Mouse (Mus musculus): ENCODE results near the gene Plcl1. TPM values are rescaled to one million over a fixed set of nuclear protein-coding genes. Genes with fewer than 3 reads are reported as not detected.

Gene Plcl1
- polyA plus RNA-seq, 1 experiment from 2014 or later, result 0.91 TPM

- Histone ChIP-seq H3K4me2 (no peak overlapping the region), H3K36me3 (no peaks in the 10 kb centered on the region), H3K4me3 (no peak overlapping the region), H3K27me3 (no peaks in the 10 kb centered on the region), H3K27ac (no peak overlapping the region), H3K9me3 (replicated peaks) (no peaks in the 10 kb centered on the region), H3K9ac (no peak overlapping the region), H3K4me1 (replicated peaks) (no peaks in the 10 kb centered on the region)
- WGBS, result 51% methylated on average over 11 of the region's 11 CpGs
- no peak for ATAC-seq (replicated peaks; ENCODE audit: insufficient number of reproducible peaks, insufficient read depth, low FRiP score, low read depth)
These were observed 260.3 kb downstream of the Plcl1 start for GRCm38 (mm10) chr1:55665828-55666673.

GRCm38 (mm10) chr1:55666798-55667197 lies 261.1 kb downstream of the Plcl1 start:
- Histone ChIP-seq H3K9me3 (replicated peaks) (no peaks in the 10 kb centered on the region), H3K27ac (no peak overlapping the region), H3K4me1 (replicated peaks) (no peaks in the 10 kb centered on the region), H3K4me3 (no peak overlapping the region), H3K9ac (no peak overlapping the region), H3K36me3 (no peaks in the 10 kb centered on the region), H3K4me2 (no peak overlapping the region), H3K27me3 (no peaks in the 10 kb centered on the region)
- 43% methylated on average over 5 of the region's 5 CpGs for WGBS
- no peak for ATAC-seq (replicated peaks; ENCODE audit: insufficient number of reproducible peaks, insufficient read depth, low FRiP score, low read depth)

GRCm38 (mm10) chr1:55668622-55669237 lies 263.0 kb downstream of the Plcl1 start:
- no peak overlapping the region for H3K27ac ChIP-seq
- no peak overlapping the region for H3K4me2 ChIP-seq
- H3K9ac ChIP-seq, result no peak overlapping the region
- H3K27me3 ChIP-seq, result no peaks in the 10 kb centered on the region
- no peak overlapping the region for H3K4me3 ChIP-seq
- ATAC-seq (replicated peaks; ENCODE audit: insufficient number of reproducible peaks, insufficient read depth, low FRiP score, low read depth), result no peak
- H3K4me1 ChIP-seq (replicated peaks), result no peaks in the 10 kb centered on the region
- H3K36me3 ChIP-seq, result no peaks in the 10 kb centered on the region
- no peaks in the 10 kb centered on the region for H3K9me3 ChIP-seq (replicated peaks)
- 60% methylated on average over 4 of the region's 4 CpGs for WGBS

- Histone ChIP-seq H3K9ac (no peak overlapping the region), H3K4me2 (no peak overlapping the region), H3K4me3 (no peak overlapping the region), H3K9me3 (replicated peaks) (no peaks in the 10 kb centered on the region), H3K27ac (no peak overlapping the region), H3K27me3 (no peaks in the 10 kb centered on the region), H3K36me3 (no peaks in the 10 kb centered on the region), H3K4me1 (replicated peaks) (no peaks in the 10 kb centered on the region)
- WGBS, result 90% methylated on average over 3 of the region's 3 CpGs
- no peak for ATAC-seq (replicated peaks; ENCODE audit: insufficient number of reproducible peaks, insufficient read depth, low FRiP score, low read depth)
These were observed 277.0 kb downstream of the Plcl1 start for GRCm38 (mm10) chr1:55682676-55683075.

GRCm38 (mm10) chr1:55686261-55686660 lies 280.5 kb downstream of the Plcl1 start:
- no peaks in the 10 kb centered on the region for H3K36me3 ChIP-seq
- H3K4me1 ChIP-seq (replicated peaks), result no peaks in the 10 kb centered on the region
- no peak overlapping the region for H3K4me3 ChIP-seq
- H3K27ac ChIP-seq, result no peak overlapping the region
- H3K4me2 ChIP-seq, result no peak overlapping the region
- H3K9ac ChIP-seq, result no peak overlapping the region
- ATAC-seq (replicated peaks; ENCODE audit: insufficient number of reproducible peaks, insufficient read depth, low FRiP score, low read depth), result no peak
- no peaks in the 10 kb centered on the region for H3K27me3 ChIP-seq
- 80% methylated on average over 5 of the region's 5 CpGs for WGBS
- H3K9me3 ChIP-seq (replicated peaks), result no peaks in the 10 kb centered on the region

GRCm38 (mm10) chr1:55693636-55694220 lies 288.0 kb downstream of the Plcl1 start:
- H3K36me3 ChIP-seq, result no peaks in the 10 kb centered on the region
- no peak overlapping the region for H3K4me2 ChIP-seq
- H3K4me1 ChIP-seq (replicated peaks), result no peaks in the 10 kb centered on the region
- H3K27me3 ChIP-seq, result no peaks in the 10 kb centered on the region
- H3K9me3 ChIP-seq (replicated peaks), result no peaks in the 10 kb centered on the region
- H3K4me3 ChIP-seq, result no peak overlapping the region
- H3K9ac ChIP-seq, result no peak overlapping the region
- H3K27ac ChIP-seq, result no peak overlapping the region
- no peak for ATAC-seq (replicated peaks; ENCODE audit: insufficient number of reproducible peaks, insufficient read depth, low FRiP score, low read depth)
- WGBS, result 69% methylated on average over 10 of the region's 10 CpGs

GRCm38 (mm10) chr1:55696206-55696605 lies 290.5 kb downstream of the Plcl1 start:
- no peak overlapping the region for H3K27ac ChIP-seq
- H3K36me3 ChIP-seq, result no peaks in the 10 kb centered on the region
- H3K4me2 ChIP-seq, result no peak overlapping the region
- H3K4me3 ChIP-seq, result no peak overlapping the region
- H3K27me3 ChIP-seq, result no peaks in the 10 kb centered on the region
- no peaks in the 10 kb centered on the region for H3K4me1 ChIP-seq (replicated peaks)
- WGBS, result 94% methylated on average over 5 of the region's 5 CpGs
- H3K9ac ChIP-seq, result no peak overlapping the region
- H3K9me3 ChIP-seq (replicated peaks), result no peaks in the 10 kb centered on the region
- ATAC-seq (replicated peaks; ENCODE audit: insufficient number of reproducible peaks, insufficient read depth, low FRiP score, low read depth), result no peak

- no peak for ATAC-seq (replicated peaks; ENCODE audit: insufficient number of reproducible peaks, insufficient read depth, low FRiP score, low read depth)
These were observed 293.8 kb downstream of the Plcl1 start for GRCm38 (mm10) chr1:55699393-55699970.

GRCm38 (mm10) chr1:55700016-55700415 lies 294.3 kb downstream of the Plcl1 start:
- H3K27me3 ChIP-seq, result no peaks in the 10 kb centered on the region

More at GRCm38 (mm10) chr1:55699393-55699970, 293.8 kb downstream of the Plcl1 start:
- H3K4me3 ChIP-seq, result no peak overlapping the region
- H3K36me3 ChIP-seq, result no peaks in the 10 kb centered on the region
- no peak overlapping the region for H3K9ac ChIP-seq
- 80% methylated on average over 3 of the region's 3 CpGs for WGBS
- H3K9me3 ChIP-seq (replicated peaks), result no peaks in the 10 kb centered on the region
- H3K4me1 ChIP-seq (replicated peaks), result no peaks in the 10 kb centered on the region
- no peak overlapping the region for H3K4me2 ChIP-seq
- H3K27me3 ChIP-seq, result no peaks in the 10 kb centered on the region
- H3K27ac ChIP-seq, result no peak overlapping the region

GRCm38 (mm10) chr1:55700726-55701125 lies 295.0 kb downstream of the Plcl1 start:
- no peaks in the 10 kb centered on the region for H3K4me1 ChIP-seq (replicated peaks)
- no peak overlapping the region for H3K9ac ChIP-seq
- no peaks in the 10 kb centered on the region for H3K27me3 ChIP-seq
- no peak for ATAC-seq (replicated peaks; ENCODE audit: insufficient number of reproducible peaks, insufficient read depth, low FRiP score, low read depth)
- no peak overlapping the region for H3K27ac ChIP-seq
- no peak overlapping the region for H3K4me2 ChIP-seq
- 75% methylated on average over 6 of the region's 6 CpGs for WGBS
- H3K4me3 ChIP-seq, result no peak overlapping the region
- no peaks in the 10 kb centered on the region for H3K9me3 ChIP-seq (replicated peaks)
- no peaks in the 10 kb centered on the region for H3K36me3 ChIP-seq

More at GRCm38 (mm10) chr1:55700016-55700415, 294.3 kb downstream of the Plcl1 start:
- Histone ChIP-seq H3K4me3 (no peak overlapping the region), H3K4me2 (no peak overlapping the region), H3K4me1 (replicated peaks) (no peaks in the 10 kb centered on the region), H3K9ac (no peak overlapping the region), H3K27ac (no peak overlapping the region), H3K36me3 (no peaks in the 10 kb centered on the region), H3K9me3 (replicated peaks) (no peaks in the 10 kb centered on the region)
- 83% methylated on average over 1 of the region's 1 CpGs for WGBS
- ATAC-seq (replicated peaks; ENCODE audit: insufficient number of reproducible peaks, insufficient read depth, low FRiP score, low read depth), result no peak

- WGBS, result 82% methylated on average over 6 of the region's 6 CpGs
These were observed 295.9 kb downstream of the Plcl1 start for GRCm38 (mm10) chr1:55701601-55702000.

More at GRCm38 (mm10) chr1:55701601-55702000, 295.9 kb downstream of the Plcl1 start:
- Histone ChIP-seq H3K27ac (no peak overlapping the region), H3K9me3 (replicated peaks) (no peaks in the 10 kb centered on the region), H3K4me1 (replicated peaks) (no peaks in the 10 kb centered on the region), H3K9ac (no peak overlapping the region), H3K4me3 (no peak overlapping the region), H3K27me3 (no peaks in the 10 kb centered on the region), H3K4me2 (no peak overlapping the region), H3K36me3 (no peaks in the 10 kb centered on the region)
- no peak for ATAC-seq (replicated peaks; ENCODE audit: insufficient number of reproducible peaks, insufficient read depth, low FRiP score, low read depth)

All from heart, embryonic 15.5 days (tissue).